Mouse (Mus musculus) embryo, embryonic 10.5 days (tissue): ENCODE results near the gene Svep1.

ENCODE experiments used
- DNase-seq: peaks from one replicate; pipeline ENCODE4 v3.0.0-alpha.2; 2015; ENCODE audit warnings: low spot score

Svep1 gene

GRCm38 (mm10) chr4:58206115-58206945 is at the start of gene Svep1:
Svep1 (minus strand) TSS chr4:58206859.
- peak; percentile 79 for DNase-seq

- DNase-seq = peak; percentile 84
Observed at GRCm38 (mm10) chr4:58253410-58253809, 46.8 kb upstream of the Svep1 start.

- no peak for DNase-seq
Observed at GRCm38 (mm10) chr4:58252381-58252780, 45.7 kb upstream of the Svep1 start.

GRCm38 (mm10) chr4:58245544-58245943 is 38.9 kb upstream of the Svep1 start:
- no peak for DNase-seq

GRCm38 (mm10) chr4:58240416-58240815 is 33.8 kb upstream of the Svep1 start:
- no peak for DNase-seq

GRCm38 (mm10) chr4:58235828-58236227 is 29.2 kb upstream of the Svep1 start:
- DNase-seq = no peak

- DNase-seq = no peak
Observed at GRCm38 (mm10) chr4:58223499-58223898, 16.8 kb upstream of the Svep1 start.

GRCm38 (mm10) chr4:58211374-58211773 is 4.7 kb upstream of the Svep1 start:
- DNase-seq = no peak

- DNase-seq = peak; percentile 39
Observed at GRCm38 (mm10) chr4:58210557-58211090, 4.0 kb upstream of the Svep1 start.

GRCm38 (mm10) chr4:58205750-58206114 is 927 bp downstream of the Svep1 start:
- no peak for DNase-seq

DNA sequence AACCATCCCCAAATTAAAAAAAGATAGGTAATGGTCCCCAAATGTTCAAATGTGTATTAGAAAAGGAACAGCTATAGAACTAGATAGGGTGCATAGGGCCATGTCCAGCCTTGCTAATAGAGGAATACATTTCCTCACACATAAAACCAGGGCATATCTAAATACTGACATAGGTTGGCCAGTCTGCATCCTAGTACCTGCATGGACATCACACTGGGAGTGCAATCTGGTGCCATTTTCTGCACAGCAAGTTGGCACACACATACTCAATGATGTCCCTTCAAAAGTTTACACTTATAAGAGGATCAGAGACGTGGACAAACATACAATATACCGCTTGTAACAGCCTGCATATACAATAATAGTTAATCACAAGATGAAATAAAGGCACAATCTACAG is 5.0 kb downstream of the Svep1 start:
- DNase-seq = no peak

- DNase-seq = no peak
Observed at GRCm38 (mm10) chr4:58200826-58201225, 5.8 kb downstream of the Svep1 start.

- no peak for DNase-seq
Observed at GRCm38 (mm10) chr4:58197230-58197629, 9.4 kb downstream of the Svep1 start.

- DNase-seq = no peak
Observed at GRCm38 (mm10) chr4:58196795-58197194, 9.9 kb downstream of the Svep1 start.

DNA sequence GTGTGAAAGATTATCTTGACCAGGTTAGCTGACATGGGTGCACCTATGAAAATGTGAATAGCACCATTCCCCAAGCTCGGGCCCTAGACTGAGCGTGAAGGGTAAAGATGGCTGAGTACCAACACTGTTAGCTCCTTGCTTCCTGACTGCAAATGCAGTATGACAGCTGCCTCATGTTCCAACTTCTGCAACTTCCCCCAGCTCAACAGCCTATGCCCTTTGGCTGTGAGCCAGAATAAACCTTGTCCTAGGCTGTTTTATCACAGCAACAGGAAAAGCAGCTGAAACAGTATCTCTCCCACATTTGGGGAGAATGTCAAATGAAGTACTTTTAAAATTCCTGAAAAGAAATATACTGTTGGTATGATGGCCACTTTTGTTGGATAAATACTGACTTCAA is 10.7 kb downstream of the Svep1 start:
- no peak for DNase-seq

DNA sequence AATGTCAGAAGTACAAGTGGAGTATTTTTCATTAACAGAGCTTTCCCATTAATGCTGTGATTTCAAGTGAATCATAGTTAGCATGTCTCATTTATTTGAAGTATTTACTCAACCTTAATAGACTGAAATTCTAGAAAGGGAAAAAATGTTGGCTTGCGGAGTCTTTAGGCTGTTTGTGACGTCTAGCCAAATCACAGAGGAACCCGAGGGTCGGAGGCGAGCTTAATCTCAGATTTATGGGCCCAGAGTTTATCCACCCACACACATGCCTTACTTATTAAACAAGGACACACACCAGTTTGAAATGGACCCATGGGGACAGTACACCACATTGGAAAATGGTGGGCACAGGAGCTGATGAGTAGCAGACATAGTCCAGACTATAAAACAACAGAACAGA is 17.4 kb downstream of the Svep1 start:
- DNase-seq = no peak

DNA sequence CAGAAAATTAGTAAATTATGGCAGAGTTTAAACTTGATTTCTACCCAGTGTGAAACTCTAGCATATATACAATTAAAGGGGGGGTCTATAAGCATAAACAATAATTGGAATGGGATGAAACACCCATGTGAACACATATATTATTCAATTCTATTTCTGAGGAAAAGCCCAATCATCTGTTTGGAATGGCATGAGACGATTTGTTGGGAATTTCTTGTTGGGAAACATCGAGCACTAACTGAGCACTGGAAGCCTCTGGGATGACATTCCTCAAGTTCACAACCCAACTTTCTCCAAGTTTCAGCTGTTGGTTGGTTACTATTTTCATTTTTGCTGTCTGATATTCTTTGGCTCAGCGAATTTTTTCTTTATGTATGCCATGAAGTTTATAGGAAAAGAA is 21.3 kb downstream of the Svep1 start:
- no peak for DNase-seq

DNA sequence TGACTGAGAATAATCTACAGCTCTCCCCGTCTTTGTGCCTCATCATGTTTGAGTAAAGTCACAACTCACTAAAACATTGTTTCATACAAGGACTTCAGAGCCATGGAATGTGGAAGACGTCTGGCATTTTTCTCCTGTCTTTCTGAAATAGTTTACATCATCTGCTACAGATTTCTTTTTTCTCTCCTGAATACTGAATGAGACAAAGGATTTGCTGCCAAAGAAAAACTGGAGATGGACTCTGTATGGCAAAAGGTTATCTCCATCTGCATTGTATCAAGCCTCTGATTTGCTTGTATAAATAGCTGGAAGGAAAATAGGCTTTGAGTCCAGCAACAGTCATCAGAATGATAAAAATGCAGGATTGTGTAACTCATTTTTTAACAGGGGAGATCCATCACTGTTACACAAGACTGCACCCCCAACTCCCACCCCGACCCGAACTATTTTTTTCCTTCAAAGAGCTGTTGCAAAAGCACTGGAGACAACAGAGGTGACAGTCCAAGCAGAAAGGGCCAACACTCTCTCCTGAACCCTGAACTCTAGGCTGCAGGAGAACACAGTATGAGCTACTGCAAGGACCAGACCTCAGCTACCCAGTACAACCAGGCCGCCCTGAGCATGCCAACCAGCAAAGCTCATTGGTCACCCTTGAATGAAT is 21.8 kb downstream of the Svep1 start:
- no peak for DNase-seq

- DNase-seq = no peak
Observed at GRCm38 (mm10) chr4:58183897-58184296, 22.8 kb downstream of the Svep1 start.

DNA sequence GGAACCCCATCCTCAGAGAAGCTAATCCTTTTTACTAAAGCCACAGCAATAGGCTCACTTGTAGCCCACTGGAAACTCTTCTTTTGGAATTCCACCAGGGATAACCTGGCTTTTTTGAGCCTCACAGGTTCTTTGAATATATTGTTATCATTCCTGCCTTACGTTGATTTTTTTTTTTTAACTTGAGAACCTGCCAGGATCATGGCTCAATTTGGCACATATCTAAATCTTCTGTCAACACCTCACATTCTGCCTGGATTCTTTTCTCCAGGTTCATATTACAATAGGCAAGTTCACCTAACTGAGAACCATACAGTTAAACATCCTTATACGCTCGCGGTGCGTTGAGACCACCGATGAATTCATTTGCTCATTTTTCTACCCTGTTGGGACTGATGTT is 28.2 kb downstream of the Svep1 start:
- no peak for DNase-seq

DNA sequence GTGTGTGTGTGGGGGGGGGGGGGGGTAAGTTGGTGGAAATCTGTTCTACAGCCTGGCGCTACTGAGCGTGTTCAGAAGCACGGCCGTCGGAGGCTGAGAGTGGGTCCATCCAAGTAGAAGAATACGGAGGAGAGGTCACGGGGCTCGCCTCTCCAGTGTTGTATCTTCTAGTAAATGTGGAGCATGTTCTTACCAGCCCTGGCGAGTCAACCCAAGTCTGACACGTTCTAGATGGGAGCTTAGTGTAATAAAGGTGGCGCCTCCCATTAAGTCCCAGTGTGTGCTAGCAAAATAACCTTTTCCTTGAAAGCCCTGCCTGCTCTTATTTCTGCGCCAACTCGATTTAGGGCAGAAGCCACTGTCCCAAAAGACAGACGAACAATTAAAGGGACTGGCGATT is 29.4 kb downstream of the Svep1 start:
- DNase-seq = no peak

DNA sequence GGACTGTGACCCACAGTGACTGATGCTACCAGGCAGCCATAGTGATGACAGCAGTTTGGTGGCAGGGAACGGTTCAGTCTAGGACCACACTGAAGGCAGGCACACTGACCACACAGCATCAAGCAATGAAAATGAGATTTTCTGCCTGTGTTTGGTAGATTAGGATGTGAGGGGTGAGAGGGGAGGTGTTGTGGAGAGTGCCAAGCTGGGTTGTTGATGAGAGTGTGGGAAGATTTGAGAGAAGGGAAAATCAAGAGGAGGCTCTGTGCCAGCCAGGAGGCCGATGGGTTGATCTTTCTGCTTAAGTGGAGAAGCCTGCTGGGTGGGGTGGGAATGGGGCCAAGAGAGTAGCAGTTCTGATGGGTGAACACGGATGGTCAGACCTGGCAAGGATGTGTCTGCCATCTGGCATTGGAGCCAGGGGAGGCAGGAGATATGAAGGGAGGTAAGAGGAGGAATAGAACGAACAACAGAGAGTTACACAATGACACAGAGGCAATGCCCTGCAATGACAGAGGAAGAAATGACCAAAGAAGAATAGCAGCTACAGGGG is 32.1 kb downstream of the Svep1 start:
- no peak for DNase-seq

GRCm38 (mm10) chr4:58173401-58173800 is 33.3 kb downstream of the Svep1 start:
- DNase-seq = no peak
